Mouse (Mus musculus): ENCODE results near the gene Ccdc96. TPM values are rescaled to one million over a fixed set of nuclear protein-coding genes. Genes with fewer than 3 reads are reported as not detected.
A peak's percentile ranks its signal among the peaks of the same experiment; 100 is the strongest.

Ccdc96 gene
- polyA plus RNA-seq, 1 experiment, result 0.82 TPM

DNA sequence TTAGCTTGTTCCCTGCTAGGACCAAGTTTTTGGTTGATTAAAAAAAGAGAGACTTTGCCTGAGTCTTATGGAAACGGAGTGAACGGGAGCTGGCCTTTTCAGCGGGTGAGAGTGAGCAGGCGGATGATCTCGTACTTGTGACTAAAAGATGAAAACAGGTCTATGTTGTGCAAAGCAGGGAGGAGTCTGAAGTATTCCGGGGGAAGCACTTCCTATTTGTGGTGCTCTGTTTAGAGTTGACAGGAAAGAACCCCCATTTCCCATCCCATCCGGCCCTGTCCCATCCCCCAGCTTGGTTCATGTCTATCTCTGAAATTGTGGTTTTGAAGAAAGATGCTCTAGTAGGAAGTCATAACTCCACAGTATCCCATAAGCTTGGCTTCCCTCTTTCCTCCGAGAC lies 18.5 kb upstream of the Ccdc96 start:
- peaks cover 9% of the 10 kb centered on the region; the same call in 1 of the 2 replicates for H3K4me1 ChIP-seq (ENCODE audit: control insufficient read depth, insufficient read depth, low read length)
- no peak for DNase-seq
- WGBS, result 12% methylated on average over 8 of the region's 8 CpGs
- H3K4me3 ChIP-seq (replicated peaks; ENCODE audit: extremely low read depth, low read depth, low read length), result no peak overlapping the region
- no peak for TF ChIP-seq POLR2A (IDR thresholded peaks at IDR 0.05; ENCODE audit: borderline replicate concordance, extremely low read depth, low read depth, low read length)
- TF ChIP-seq CTCF (IDR thresholded peaks at IDR 0.05; ENCODE audit: insufficient read depth, low read length), result no peak

DNA sequence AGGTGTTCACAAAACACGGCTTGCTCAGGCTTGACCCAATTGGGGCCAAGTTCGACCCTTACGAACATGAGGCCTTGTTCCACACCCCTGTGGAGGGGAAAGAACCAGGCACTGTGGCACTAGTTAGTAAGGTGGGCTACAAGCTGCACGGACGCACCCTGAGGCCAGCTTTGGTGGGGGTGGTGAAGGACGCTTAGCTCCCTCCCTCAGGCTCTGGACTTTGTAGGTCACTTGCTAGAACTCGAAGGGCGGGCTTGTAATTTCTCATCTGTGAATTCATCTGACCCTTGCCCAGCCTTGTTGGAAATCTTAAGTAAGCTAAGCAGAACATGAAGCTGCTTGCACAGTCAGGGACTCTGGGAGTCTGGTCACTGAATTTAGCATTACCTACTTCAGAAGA lies 13.2 kb upstream of the Ccdc96 start:
- DNase-seq, result no peak
- WGBS, result 91% methylated on average over 8 of the region's 8 CpGs
- Histone ChIP-seq H3K4me3 (replicated peaks; ENCODE audit: extremely low read depth, low read depth, low read length) (no peak overlapping the region), H3K4me1 (ENCODE audit: control insufficient read depth, insufficient read depth, low read length) (no peaks in the 10 kb centered on the region)
- TF ChIP-seq CTCF (IDR thresholded peaks at IDR 0.05; ENCODE audit: insufficient read depth, low read length), result no peak
- TF ChIP-seq POLR2A (IDR thresholded peaks at IDR 0.05; ENCODE audit: borderline replicate concordance, extremely low read depth, low read depth, low read length), result no peak

- no peak for DNase-seq
- TF ChIP-seq CTCF (IDR thresholded peaks at IDR 0.05; ENCODE audit: insufficient read depth, low read length) (no peak), POLR2A (IDR thresholded peaks at IDR 0.05; ENCODE audit: borderline replicate concordance, extremely low read depth, low read depth, low read length) (no peak)
- WGBS, result 85% methylated on average over 4 of the region's 4 CpGs
- Histone ChIP-seq H3K4me3 (replicated peaks; ENCODE audit: extremely low read depth, low read depth, low read length) (no peak overlapping the region), H3K4me1 (ENCODE audit: control insufficient read depth, insufficient read depth, low read length) (no peaks in the 10 kb centered on the region)
These were observed 11.3 kb upstream of the Ccdc96 start for GRCm38 (mm10) chr5:36472876-36473655.

DNA sequence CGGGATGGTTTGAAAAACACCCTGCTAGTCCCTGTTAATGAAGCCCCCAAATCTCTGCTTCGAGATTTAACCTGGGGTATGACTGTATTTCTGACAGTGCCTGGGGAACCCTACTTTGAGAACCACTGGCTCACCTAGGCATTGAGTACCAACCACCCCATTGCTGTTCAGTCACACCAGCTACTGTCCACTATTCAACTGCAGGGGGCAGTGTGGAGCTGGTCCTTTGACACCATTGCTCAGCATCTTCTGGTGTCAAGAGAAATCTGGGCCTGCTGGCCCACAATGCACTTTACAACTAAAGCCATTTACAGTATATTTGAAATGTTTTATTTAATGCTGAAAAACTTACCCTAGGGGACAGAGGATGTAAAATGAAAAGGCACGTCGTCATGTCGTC lies 10.1 kb upstream of the Ccdc96 start:
- peaks cover 11% of the 10 kb centered on the region for H3K4me1 ChIP-seq (ENCODE audit: control insufficient read depth, insufficient read depth, low read length)
- DNase-seq, result peak; percentile 59
- 88% methylated on average over 5 of the region's 5 CpGs for WGBS
- peak; percentile 82 for TF ChIP-seq CTCF (IDR thresholded peaks at IDR 0.05; ENCODE audit: insufficient read depth, low read length)
- TF ChIP-seq POLR2A (IDR thresholded peaks at IDR 0.05; ENCODE audit: borderline replicate concordance, extremely low read depth, low read depth, low read length), result no peak
- H3K4me3 ChIP-seq (replicated peaks; ENCODE audit: extremely low read depth, low read depth, low read length), result no peak overlapping the region

DNA sequence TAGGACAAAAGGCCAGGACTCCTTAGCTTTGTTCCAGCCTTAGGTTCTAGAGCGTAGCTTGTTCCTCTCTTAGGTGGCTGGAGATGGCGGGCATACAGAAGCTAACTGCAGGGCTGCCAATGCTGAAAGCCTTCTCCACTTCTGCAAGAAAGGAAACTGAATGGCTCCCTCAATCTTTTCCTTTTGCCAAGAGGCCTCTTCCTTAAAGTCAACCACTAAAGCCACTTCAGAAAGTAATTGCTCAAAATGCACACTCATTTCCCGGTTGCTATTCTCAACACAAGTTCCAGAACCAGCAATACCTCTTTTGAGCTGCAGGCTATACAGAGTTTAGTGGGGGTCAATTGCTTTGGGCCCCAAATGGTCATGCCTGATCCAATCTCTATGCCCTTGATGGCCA lies 6.9 kb upstream of the Ccdc96 start:
- 63% methylated on average over 3 of the region's 3 CpGs for WGBS

GRCm38 (mm10) chr5:36478540-36479420 lies 5.6 kb upstream of the Ccdc96 start:
- DNase-seq, result no peak
- no peak overlapping the region for H3K4me3 ChIP-seq (replicated peaks; ENCODE audit: extremely low read depth, low read depth, low read length)
- no peak for TF ChIP-seq POLR2A (IDR thresholded peaks at IDR 0.05; ENCODE audit: borderline replicate concordance, extremely low read depth, low read depth, low read length)
- H3K4me1 ChIP-seq (ENCODE audit: control insufficient read depth, insufficient read depth, low read length), result peaks cover 41% of the 10 kb centered on the region
- WGBS, result 35% methylated on average over 6 of the region's 6 CpGs

More for the DNA sequence above, 6.9 kb upstream of the Ccdc96 start:
- no peak overlapping the region for H3K4me3 ChIP-seq (replicated peaks; ENCODE audit: extremely low read depth, low read depth, low read length)
- no peak for DNase-seq
- peaks cover 36% of the 10 kb centered on the region for H3K4me1 ChIP-seq (ENCODE audit: control insufficient read depth, insufficient read depth, low read length)
- TF ChIP-seq POLR2A (IDR thresholded peaks at IDR 0.05; ENCODE audit: borderline replicate concordance, extremely low read depth, low read depth, low read length) (no peak), CTCF (IDR thresholded peaks at IDR 0.05; ENCODE audit: insufficient read depth, low read length) (no peak)

- H3K4me3 ChIP-seq (replicated peaks; ENCODE audit: extremely low read depth, low read depth, low read length), result no peak overlapping the region
- peaks cover 42% of the 10 kb centered on the region for H3K4me1 ChIP-seq (ENCODE audit: control insufficient read depth, insufficient read depth, low read length)
- DNase-seq, result no peak
- no peak for TF ChIP-seq POLR2A (IDR thresholded peaks at IDR 0.05; ENCODE audit: borderline replicate concordance, extremely low read depth, low read depth, low read length)
- no peak for TF ChIP-seq CTCF (IDR thresholded peaks at IDR 0.05; ENCODE audit: insufficient read depth, low read length)
- WGBS, result 23% methylated on average over 2 of the region's 2 CpGs
These were observed 4.7 kb upstream of the Ccdc96 start for GRCm38 (mm10) chr5:36479735-36480134.

DNA sequence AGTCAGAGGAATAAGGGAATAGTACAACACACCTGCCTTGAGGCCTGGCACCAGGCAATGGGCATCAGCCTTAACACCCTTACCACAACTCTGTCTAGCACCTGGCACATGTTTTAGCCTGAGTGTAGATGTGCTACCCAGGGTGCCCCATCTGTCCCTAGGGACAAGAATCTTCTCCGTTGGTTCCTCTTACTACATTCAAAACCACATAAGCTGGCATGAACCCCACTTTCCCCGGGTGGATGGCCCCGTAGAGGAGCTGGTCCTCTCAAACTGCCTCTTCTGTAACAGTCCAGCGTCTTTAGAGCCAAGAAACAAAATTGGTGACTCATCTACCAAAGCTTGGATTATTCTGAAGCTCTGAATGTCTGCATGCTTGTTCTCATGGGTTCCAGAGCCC lies 4.0 kb upstream of the Ccdc96 start:
- 60% methylated on average over 4 of the region's 4 CpGs for WGBS
- Histone ChIP-seq H3K4me1 (ENCODE audit: control insufficient read depth, insufficient read depth, low read length) (peaks cover 45% of the 10 kb centered on the region), H3K4me3 (replicated peaks; ENCODE audit: extremely low read depth, low read depth, low read length) (no peak overlapping the region)
- TF ChIP-seq CTCF (IDR thresholded peaks at IDR 0.05; ENCODE audit: insufficient read depth, low read length), result no peak
- no peak for TF ChIP-seq POLR2A (IDR thresholded peaks at IDR 0.05; ENCODE audit: borderline replicate concordance, extremely low read depth, low read depth, low read length)
- DNase-seq, result no peak

GRCm38 (mm10) chr5:36481114-36481513 lies 3.3 kb upstream of the Ccdc96 start:
- Histone ChIP-seq H3K4me3 (replicated peaks; ENCODE audit: extremely low read depth, low read depth, low read length) (no peak overlapping the region), H3K4me1 (ENCODE audit: control insufficient read depth, insufficient read depth, low read length) (peaks cover 45% of the 10 kb centered on the region)
- 53% methylated on average over 1 of the region's 1 CpGs for WGBS
- TF ChIP-seq CTCF (IDR thresholded peaks at IDR 0.05; ENCODE audit: insufficient read depth, low read length) (no peak), POLR2A (IDR thresholded peaks at IDR 0.05; ENCODE audit: borderline replicate concordance, extremely low read depth, low read depth, low read length) (no peak)
- no peak for DNase-seq

Measured in lung, adult 2 months (tissue).